ENCODE assay signal across 8 mouse cellular contexts in genomic region chr10:85387219-85388070, GRCm38 (mm10). TPM values are rescaled to one million over a fixed set of nuclear protein-coding genes. Genes with fewer than 3 reads are reported as not detected.
A peak's percentile ranks its signal among the peaks of the same experiment; 100 is the strongest.
DNase-seq lines count a peak whose midpoint lies in the region; ATAC-seq lines count a peak whose summit lies in the region.

No protein-coding gene starts in this region.

- intact Hi-C loops in heart, postnatal 36 days (cut with DNase I) = loop anchor here (5.0 to 10.0 kb wide), 2 partner anchors 165 to 237 kb away; no protein-coding TSS in a partner anchor

- DNase-seq in T-cell, adult 2 months (ENCODE audit: low spot score) = peak; percentile 24
- DNase-seq in cerebellum, adult 18-20 months = peak; percentile 37 to 63
- peak; percentile 41 for DNase-seq in forelimb bud, embryonic 11.5 days (ENCODE audit: low read depth, low spot score)
- DNase-seq in heart, postnatal 36 days = peak; percentile 34 to 44
- DNase-seq in layer of hippocampus, postnatal 14 days (ENCODE audit: low spot score in 2 of 2) = peak; percentile 8 to 37
- peak; percentile 35 for DNase-seq in lung, postnatal 14 days
- DNase-seq in retina, embryonic 14.5 days (ENCODE audit: low spot score) = peak; percentile 59

- ATAC-seq in monocyte, adult 5-6 weeks (replicated peaks; ENCODE audit: insufficient number of reproducible peaks, low FRiP score, low TSS enrichment, poor library complexity, severe bottlenecking) = no peak

RNA-seq across cellular contexts. Expression of gene Btbd11, which starts 0.8 kb away (rescaled TPM):
- 1 to 10 TPM; 1.1 to 1.4 TPM for total RNA-seq in heart, postnatal 36 days (2021)
- 10 to 100 TPM; 14.2 to 20.9 TPM for total RNA-seq in layer of hippocampus, postnatal 14 days (2021)
- 1.6 to 7.7 TPM (median 1.8 TPM) in 3 replicates for total RNA-seq in monocyte, adult 5-6 weeks (2017)
